Mouse (Mus musculus): ENCODE data around the gene Spcs2. TPM values are rescaled to one million over a fixed set of nuclear protein-coding genes. Genes with fewer than 3 reads are reported as not detected.
"Not testable (repeated sequence)": the region's sequence is repeated elsewhere in the genome, so short reads cannot be mapped to it uniquely, and the experiment has no call there.

Gene Spcs2
- polyA plus RNA-seq, 1 experiment from 2014 or later = 400 TPM

- 21% methylated on average over 9 of the region's 9 CpGs for WGBS
- not testable (repeated sequence) for H3K9me3 ChIP-seq; H3K4me1 ChIP-seq; H3K4me3 ChIP-seq; H3K27me3 ChIP-seq; ATAC-seq (ENCODE audit: borderline replicate concordance, extremely low read depth, low FRiP score, low TSS enrichment); H3K9ac ChIP-seq; H3K27ac ChIP-seq; H3K36me3 ChIP-seq
- H3K4me2 ChIP-seq = peak overlapping the region; percentile 13; the same call in 1 of the 2 replicates
These were observed 45.0 kb downstream of the Spcs2 start for GRCm38 (mm10) chr7:99818181-99818725.

- 88% methylated on average over 11 of the region's 11 CpGs for WGBS
- H3K4me2 ChIP-seq = no peak overlapping the region
- no peaks in the 10 kb centered on the region for H3K27me3 ChIP-seq
- ATAC-seq (ENCODE audit: borderline replicate concordance, extremely low read depth, low FRiP score, low TSS enrichment) = no peak
- 0 out of 2 replicates have a peak, but pooled peaks cover 9% of the 10 kb centered on the region for H3K36me3 ChIP-seq
- H3K4me1 ChIP-seq = no peaks in the 10 kb centered on the region
- no peaks in the 10 kb centered on the region for H3K9me3 ChIP-seq
- no peak overlapping the region for H3K27ac ChIP-seq
- H3K4me3 ChIP-seq = no peak overlapping the region
- H3K9ac ChIP-seq = no peak overlapping the region
These were observed 49.9 kb downstream of the Spcs2 start for GRCm38 (mm10) chr7:99813394-99813793.

GRCm38 (mm10) chr7:99811661-99812060 is 51.6 kb downstream of the Spcs2 start:
- Histone ChIP-seq H3K36me3 (0 out of 2 replicates have a peak, but pooled peaks cover 9% of the 10 kb centered on the region), H3K9ac (no peak overlapping the region), H3K4me1 (no peaks in the 10 kb centered on the region), H3K4me3 (no peak overlapping the region), H3K9me3 (no peaks in the 10 kb centered on the region), H3K4me2 (no peak overlapping the region), H3K27me3 (no peaks in the 10 kb centered on the region), H3K27ac (no peak overlapping the region)
- WGBS = 87% methylated on average over 4 of the region's 4 CpGs
- no peak for ATAC-seq (ENCODE audit: borderline replicate concordance, extremely low read depth, low FRiP score, low TSS enrichment)

- no peak for ATAC-seq (ENCODE audit: borderline replicate concordance, extremely low read depth, low FRiP score, low TSS enrichment)
- no peaks in the 10 kb centered on the region for H3K27me3 ChIP-seq
- 90% methylated on average over 2 of the region's 2 CpGs for WGBS
- no peak overlapping the region for H3K27ac ChIP-seq
- H3K4me1 ChIP-seq = no peaks in the 10 kb centered on the region
- 0 out of 2 replicates have a peak, but pooled peaks cover 9% of the 10 kb centered on the region for H3K36me3 ChIP-seq
- no peaks in the 10 kb centered on the region for H3K9me3 ChIP-seq
- H3K4me3 ChIP-seq = no peak overlapping the region
- H3K4me2 ChIP-seq = no peak overlapping the region
- H3K9ac ChIP-seq = no peak overlapping the region
These were observed 52.4 kb downstream of the Spcs2 start for GRCm38 (mm10) chr7:99810814-99811213.

GRCm38 (mm10) chr7:99807043-99807442 is 56.2 kb downstream of the Spcs2 start:
- not testable (repeated sequence) for H3K9me3 ChIP-seq; H3K4me3 ChIP-seq; H3K4me1 ChIP-seq; H3K36me3 ChIP-seq; H3K9ac ChIP-seq; H3K27ac ChIP-seq; ATAC-seq (ENCODE audit: borderline replicate concordance, extremely low read depth, low FRiP score, low TSS enrichment); H3K27me3 ChIP-seq; H3K4me2 ChIP-seq
- WGBS = 32% methylated on average over 7 of the region's 7 CpGs

GRCm38 (mm10) chr7:99805340-99805739 is 57.9 kb downstream of the Spcs2 start:
- no peaks in the 10 kb centered on the region for H3K9me3 ChIP-seq
- no peaks in the 10 kb centered on the region for H3K36me3 ChIP-seq
- ATAC-seq (ENCODE audit: borderline replicate concordance, extremely low read depth, low FRiP score, low TSS enrichment) = no peak
- H3K27me3 ChIP-seq = no peaks in the 10 kb centered on the region
- 67% methylated on average over 1 of the region's 1 CpGs for WGBS
- H3K4me1 ChIP-seq = no peaks in the 10 kb centered on the region
- no peak overlapping the region for H3K27ac ChIP-seq
- H3K4me2 ChIP-seq = no peak overlapping the region
- no peak overlapping the region for H3K4me3 ChIP-seq
- no peak overlapping the region for H3K9ac ChIP-seq

GRCm38 (mm10) chr7:99804033-99804432 is 59.2 kb downstream of the Spcs2 start:
- not testable (repeated sequence) for H3K4me1 ChIP-seq; H3K4me3 ChIP-seq; H3K27me3 ChIP-seq; H3K27ac ChIP-seq; H3K9me3 ChIP-seq; H3K9ac ChIP-seq; H3K36me3 ChIP-seq; H3K4me2 ChIP-seq; ATAC-seq (ENCODE audit: borderline replicate concordance, extremely low read depth, low FRiP score, low TSS enrichment)
- 84% methylated on average over 3 of the region's 3 CpGs for WGBS

GRCm38 (mm10) chr7:99803535-99803934 is 59.7 kb downstream of the Spcs2 start:
- WGBS = 56% methylated on average over 8 of the region's 8 CpGs
- Histone ChIP-seq H3K36me3 (no peaks in the 10 kb centered on the region), H3K4me2 (no peak overlapping the region), H3K4me1 (no peaks in the 10 kb centered on the region), H3K27me3 (no peaks in the 10 kb centered on the region; the same call in 1 of the 2 replicates), H3K9ac (no peak overlapping the region), H3K9me3 (no peaks in the 10 kb centered on the region), H3K27ac (no peak overlapping the region), H3K4me3 (no peak overlapping the region)
- ATAC-seq (ENCODE audit: borderline replicate concordance, extremely low read depth, low FRiP score, low TSS enrichment) = no peak

GRCm38 (mm10) chr7:99799118-99799517 is 64.1 kb downstream of the Spcs2 start:
- Histone ChIP-seq H3K9me3 (no peaks in the 10 kb centered on the region), H3K36me3 (no peaks in the 10 kb centered on the region), H3K9ac (no peak overlapping the region), H3K4me3 (no peak overlapping the region), H3K27ac (no peak overlapping the region), H3K27me3 (peaks cover 6% of the 10 kb centered on the region; the same call in 1 of the 2 replicates), H3K4me2 (no peak overlapping the region), H3K4me1 (peaks cover 6% of the 10 kb centered on the region; the same call in 1 of the 2 replicates)
- WGBS = 72% methylated on average over 7 of the region's 7 CpGs
- no peak for ATAC-seq (ENCODE audit: borderline replicate concordance, extremely low read depth, low FRiP score, low TSS enrichment)

GRCm38 (mm10) chr7:99797911-99798647 is 65.2 kb downstream of the Spcs2 start:
- Histone ChIP-seq H3K9ac (no peak overlapping the region), H3K36me3 (no peaks in the 10 kb centered on the region), H3K4me2 (no peak overlapping the region), H3K9me3 (no peaks in the 10 kb centered on the region), H3K27ac (no peak overlapping the region), H3K27me3 (peaks cover 6% of the 10 kb centered on the region; the same call in 1 of the 2 replicates), H3K4me1 (peaks cover 6% of the 10 kb centered on the region; the same call in 1 of the 2 replicates), H3K4me3 (no peak overlapping the region)
- ATAC-seq (ENCODE audit: borderline replicate concordance, extremely low read depth, low FRiP score, low TSS enrichment) = no peak
- WGBS = 30% methylated on average over 6 of the region's 6 CpGs

- H3K4me3 ChIP-seq = no peak overlapping the region
These were observed 66.0 kb downstream of the Spcs2 start for GRCm38 (mm10) chr7:99797261-99797660.

GRCm38 (mm10) chr7:99796471-99796870 is 66.8 kb downstream of the Spcs2 start:
- no peak overlapping the region for H3K4me2 ChIP-seq
- peaks cover 6% of the 10 kb centered on the region; the same call in 1 of the 2 replicates for H3K4me1 ChIP-seq
- H3K9me3 ChIP-seq = no peaks in the 10 kb centered on the region
- H3K9ac ChIP-seq = no peak overlapping the region
- no peaks in the 10 kb centered on the region for H3K36me3 ChIP-seq
- 66% methylated on average over 3 of the region's 3 CpGs for WGBS
- no peak for ATAC-seq (ENCODE audit: borderline replicate concordance, extremely low read depth, low FRiP score, low TSS enrichment)
- H3K27me3 ChIP-seq = peaks cover 6% of the 10 kb centered on the region; the same call in 1 of the 2 replicates
- H3K27ac ChIP-seq = no peak overlapping the region
- no peak overlapping the region for H3K4me3 ChIP-seq

More at GRCm38 (mm10) chr7:99797261-99797660, 66.0 kb downstream of the Spcs2 start:
- peaks cover 6% of the 10 kb centered on the region; the same call in 1 of the 2 replicates for H3K27me3 ChIP-seq
- no peaks in the 10 kb centered on the region for H3K9me3 ChIP-seq
- WGBS = 75% methylated on average over 3 of the region's 3 CpGs
- no peak overlapping the region for H3K27ac ChIP-seq
- no peak overlapping the region for H3K9ac ChIP-seq
- ATAC-seq (ENCODE audit: borderline replicate concordance, extremely low read depth, low FRiP score, low TSS enrichment) = no peak
- no peaks in the 10 kb centered on the region for H3K36me3 ChIP-seq
- H3K4me2 ChIP-seq = no peak overlapping the region
- peaks cover 6% of the 10 kb centered on the region; the same call in 1 of the 2 replicates for H3K4me1 ChIP-seq

Data from lung, embryonic 15.5 days (tissue).